Mouse (Mus musculus): ENCODE measurements around the gene Prdm1.

The Prdm1 gene

DNA sequence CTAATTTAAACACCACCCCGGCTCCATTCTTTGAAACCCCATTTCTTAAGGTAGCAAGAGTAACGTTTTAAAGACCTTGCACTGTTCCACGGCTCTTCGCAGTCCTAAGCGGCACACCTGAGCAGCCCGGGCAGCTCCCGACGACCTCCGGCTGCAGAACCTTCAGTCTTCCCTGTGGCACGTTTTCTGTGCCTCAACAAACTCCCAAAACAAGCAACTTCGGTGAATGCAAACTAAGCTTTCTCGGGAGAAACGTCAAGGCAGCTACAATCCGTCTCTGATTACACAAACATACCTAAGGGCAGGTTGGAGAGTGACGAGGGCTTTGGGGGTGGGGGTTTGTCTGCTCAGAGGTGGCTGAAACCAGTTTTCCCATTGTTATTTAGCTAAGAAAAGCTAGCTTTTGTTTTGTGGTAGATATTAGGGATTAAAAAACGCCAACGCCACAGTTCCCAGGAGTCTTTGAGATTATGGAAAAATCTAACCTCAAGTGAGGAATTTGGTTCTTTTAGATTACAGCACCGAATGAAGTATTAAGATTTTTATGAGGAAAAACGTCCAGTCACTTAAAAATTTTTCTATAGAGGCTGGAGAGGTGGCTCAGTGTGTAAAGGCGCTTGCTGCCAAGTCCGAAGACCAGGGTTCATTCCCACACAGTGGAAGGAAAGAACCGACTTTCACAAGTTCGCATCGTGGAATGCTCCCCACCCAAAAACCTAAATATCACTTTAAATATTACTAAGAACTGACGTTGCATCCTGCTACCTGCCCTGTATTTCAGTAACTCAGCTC, at the start of gene Prdm1:
TSS of gene Prdm1 (minus strand) at position 211 of the 792 bp plus-strand sequence.
- no peak for DNase-seq (ENCODE audit: low read depth in 2 of 2, low spot score in 2 of 2)

GRCm38 (mm10) chr10:44565971-44566370, 37.7 kb upstream of the Prdm1 start:
- no peak for DNase-seq (ENCODE audit: low read depth in 2 of 2, low spot score in 2 of 2)

DNA sequence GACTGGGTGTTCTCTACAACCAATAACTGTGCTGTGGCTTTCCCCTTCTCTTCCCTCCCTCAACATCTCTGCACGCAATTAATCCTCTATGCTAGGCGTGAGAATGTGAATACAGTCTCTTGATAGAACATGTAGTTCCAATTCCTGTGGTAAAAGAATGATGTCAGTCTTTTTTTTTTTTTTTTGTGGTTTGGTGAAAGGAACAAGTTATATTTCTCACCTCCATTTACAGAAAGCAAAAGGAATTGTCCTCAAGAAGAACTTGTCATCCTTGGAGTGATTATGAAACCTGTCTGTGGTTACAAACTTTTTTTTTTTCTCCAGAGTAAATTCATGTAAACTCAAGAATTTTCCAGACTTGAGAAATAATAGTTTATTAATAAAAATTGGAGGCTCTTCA, 36.8 kb upstream of the Prdm1 start:
- DNase-seq (ENCODE audit: low read depth in 2 of 2, low spot score in 2 of 2), result no peak

DNA sequence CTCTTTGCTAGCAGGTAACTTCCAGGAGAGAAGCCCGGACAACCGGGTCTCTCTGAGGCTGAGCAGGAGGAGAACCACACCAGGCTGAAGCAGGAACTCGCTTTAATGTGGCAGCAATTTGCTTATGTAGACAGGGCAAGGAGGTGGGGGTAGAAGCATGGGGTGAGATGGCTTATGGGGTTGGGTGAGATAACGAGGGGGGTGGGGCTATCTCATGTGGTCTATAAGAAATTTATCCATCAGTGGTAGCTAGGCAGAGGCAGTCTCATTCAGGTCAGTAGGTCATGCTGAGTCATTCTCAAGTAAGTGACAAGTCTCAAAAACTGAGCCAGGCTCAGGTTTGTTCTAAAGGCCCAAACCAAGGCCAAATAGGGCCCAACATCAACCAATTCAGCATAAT, 28.5 kb upstream of the Prdm1 start:
- DNase-seq (ENCODE audit: low read depth in 2 of 2, low spot score in 2 of 2), result no peak

- DNase-seq (ENCODE audit: low read depth in 2 of 2, low spot score in 2 of 2), result no peak
These were observed 27.0 kb upstream of the Prdm1 start for GRCm38 (mm10) chr10:44555317-44555716.

GRCm38 (mm10) chr10:44553648-44554047, 25.3 kb upstream of the Prdm1 start:
- DNase-seq (ENCODE audit: low read depth in 2 of 2, low spot score in 2 of 2), result no peak

DNA sequence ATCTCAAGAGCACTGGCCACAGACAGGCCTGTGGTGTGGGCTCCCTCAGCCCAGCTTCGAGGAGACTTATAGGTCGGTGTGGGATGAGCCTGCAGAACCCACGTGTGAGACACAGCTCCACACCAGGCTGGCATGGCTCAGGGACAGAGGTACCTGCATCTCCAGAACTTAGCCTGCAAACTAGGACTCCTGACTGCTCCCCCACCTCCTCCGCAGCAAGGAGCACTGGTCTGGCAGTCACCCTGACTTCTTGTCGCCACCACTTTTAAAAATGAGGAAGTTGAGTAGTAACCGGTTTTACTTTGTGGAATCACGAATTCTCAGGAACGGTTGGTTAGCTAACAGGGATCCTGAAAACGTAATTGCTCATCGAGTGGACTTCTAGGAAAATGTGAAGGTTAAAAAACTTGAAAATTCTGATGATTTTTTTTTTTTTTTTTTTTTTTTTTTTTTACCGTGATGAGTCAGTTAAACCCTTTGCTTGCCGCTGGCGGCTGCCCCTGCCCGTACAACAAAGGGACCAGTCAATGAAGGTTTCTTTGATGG, 10.8 kb upstream of the Prdm1 start:
- DNase-seq (ENCODE audit: low read depth in 2 of 2, low spot score in 2 of 2), result no peak

GRCm38 (mm10) chr10:44538137-44538536, 9.8 kb upstream of the Prdm1 start:
- DNase-seq (ENCODE audit: low read depth in 2 of 2, low spot score in 2 of 2), result no peak

- no peak for DNase-seq (ENCODE audit: low read depth in 2 of 2, low spot score in 2 of 2)
These were observed 1.7 kb upstream of the Prdm1 start for GRCm38 (mm10) chr10:44530067-44530360.

DNA sequence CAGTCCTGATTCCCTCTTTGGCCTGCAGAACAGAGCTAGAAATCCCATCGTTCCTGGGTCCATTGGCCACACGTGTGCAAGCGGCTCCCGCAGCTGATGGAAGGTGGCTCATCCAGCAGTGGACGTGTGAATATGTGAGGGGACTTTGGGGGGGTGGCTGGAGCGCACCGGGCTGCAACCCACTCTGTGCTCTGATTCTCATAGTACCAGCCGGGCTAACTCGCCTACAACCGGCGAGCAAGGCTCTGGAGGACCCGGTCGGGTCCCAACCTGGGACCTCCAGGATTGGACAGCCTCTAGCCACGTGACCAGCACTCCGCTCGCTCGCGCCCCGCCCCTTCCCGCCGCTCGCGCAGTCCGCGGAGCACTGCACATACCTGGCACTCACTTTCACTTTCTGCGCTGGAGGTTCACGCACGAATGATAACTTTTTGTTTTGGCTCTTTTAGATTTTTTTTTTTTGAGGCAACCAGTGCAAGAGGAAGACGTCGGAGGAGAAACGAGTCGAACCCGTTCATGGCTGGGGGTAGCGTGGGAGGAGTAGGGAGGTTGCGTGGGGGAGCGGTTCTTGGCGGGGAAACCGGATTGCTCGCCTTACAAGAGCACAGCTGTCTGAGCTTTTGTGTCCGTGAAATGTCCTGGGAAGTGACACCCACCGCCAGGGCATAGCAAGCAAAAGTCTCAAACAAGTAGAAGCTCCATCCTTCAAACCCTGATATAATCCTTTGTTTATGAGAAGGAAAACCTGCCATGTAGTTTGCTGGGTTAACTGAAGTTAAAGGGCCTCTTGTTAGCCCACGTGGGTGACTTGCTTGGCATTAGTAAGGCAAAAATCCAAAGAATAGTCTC, 1.1 kb upstream of the Prdm1 start:
- DNase-seq (ENCODE audit: low read depth in 2 of 2, low spot score in 2 of 2), result peak; percentile 74 to 83

DNA sequence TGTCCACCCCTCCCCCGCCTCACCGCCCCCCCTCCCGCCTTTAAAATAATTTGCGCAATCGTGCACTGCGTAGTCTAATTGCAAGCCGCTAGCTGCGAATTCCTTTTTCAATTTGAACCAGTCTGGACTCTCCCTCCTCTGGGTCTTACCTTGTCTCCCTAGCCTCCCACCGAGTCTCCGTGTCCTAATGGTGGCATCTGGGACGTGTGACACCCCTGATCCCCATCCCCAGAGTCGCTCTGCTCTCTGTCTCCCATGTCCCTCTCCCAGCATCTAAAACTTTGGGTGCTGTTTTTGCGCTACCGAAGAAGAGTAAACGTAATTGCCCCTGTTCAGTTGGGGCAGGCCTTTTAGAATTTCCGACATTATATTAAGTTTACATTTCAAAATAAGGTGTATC, 650 bp downstream of the Prdm1 start:
- DNase-seq (ENCODE audit: low read depth in 2 of 2, low spot score in 2 of 2), result no peak

GRCm38 (mm10) chr10:44526751-44527591, 1.3 kb downstream of the Prdm1 start:
- DNase-seq (ENCODE audit: low read depth in 2 of 2, low spot score in 2 of 2), result peak in 1 of 2 experiments; percentile 16

- DNase-seq (ENCODE audit: low read depth in 2 of 2, low spot score in 2 of 2), result no peak
These were observed 8.1 kb downstream of the Prdm1 start for GRCm38 (mm10) chr10:44520189-44520588.

DNA sequence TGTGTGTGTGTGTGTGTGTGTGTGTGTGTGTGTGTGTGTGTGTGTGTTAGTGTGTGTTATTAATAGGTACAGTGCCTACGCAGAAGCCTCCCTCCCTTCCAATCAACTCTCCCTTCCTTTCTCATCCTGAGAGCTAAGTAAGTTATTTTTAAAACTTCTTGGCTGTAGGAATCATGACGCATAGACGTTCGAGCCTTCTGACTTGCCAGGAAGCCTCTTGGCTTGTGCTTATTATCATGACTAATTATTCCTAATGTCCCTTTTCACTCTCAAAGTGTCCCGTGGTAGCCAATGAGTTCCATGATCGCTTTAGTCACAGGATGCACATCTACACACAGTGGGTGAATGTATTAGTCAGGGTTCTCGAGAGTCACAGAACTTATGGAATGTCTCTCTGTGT, 9.7 kb downstream of the Prdm1 start:
- no peak for DNase-seq (ENCODE audit: low read depth in 2 of 2, low spot score in 2 of 2)

DNA sequence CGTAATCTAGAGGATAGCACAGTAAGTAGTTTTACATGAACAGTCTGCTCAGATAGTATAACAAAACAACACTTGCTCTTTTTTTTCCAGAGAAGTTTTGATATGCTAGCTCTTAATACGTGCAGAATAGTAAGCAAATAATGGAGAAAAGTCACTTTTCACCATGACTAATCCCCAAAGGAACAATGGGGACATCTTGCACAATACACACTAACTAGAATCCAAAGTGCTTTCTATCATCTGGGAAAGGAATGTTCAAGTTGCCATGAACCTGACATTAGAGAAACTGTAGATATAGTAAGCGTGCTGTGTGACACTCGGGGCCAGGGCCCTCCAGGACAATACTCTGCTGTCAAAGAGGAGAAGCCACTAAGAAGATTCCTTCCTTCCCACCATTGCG, 15.2 kb downstream of the Prdm1 start:
- DNase-seq (ENCODE audit: low read depth in 2 of 2, low spot score in 2 of 2), result no peak

DNA sequence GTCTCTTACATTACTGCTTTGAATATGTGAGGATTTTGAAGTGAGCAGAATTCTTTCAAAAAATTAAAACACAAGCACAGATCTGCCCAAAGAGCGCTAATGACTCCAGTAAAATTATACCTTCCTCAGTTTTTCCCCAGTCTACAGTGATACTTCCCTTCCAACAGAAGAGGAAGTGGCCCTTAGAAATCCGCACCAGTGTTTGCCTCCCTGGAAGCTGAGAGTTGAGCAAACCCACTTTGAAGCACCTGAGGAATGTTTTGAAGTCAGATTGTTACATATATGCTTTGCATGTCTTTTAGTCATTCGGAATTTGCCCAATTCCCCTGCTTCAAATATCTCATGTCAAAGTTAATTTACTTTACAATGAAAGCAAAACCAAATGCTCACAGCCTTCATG, 17.3 kb downstream of the Prdm1 start:
- DNase-seq (ENCODE audit: low read depth in 2 of 2, low spot score in 2 of 2), result no peak

GRCm38 (mm10) chr10:44508649-44509048, 19.7 kb downstream of the Prdm1 start:
- no peak for DNase-seq (ENCODE audit: low read depth in 2 of 2, low spot score in 2 of 2)

- no peak for DNase-seq (ENCODE audit: low read depth in 2 of 2, low spot score in 2 of 2)
These were observed 20.3 kb downstream of the Prdm1 start for GRCm38 (mm10) chr10:44507984-44508383.

DNA sequence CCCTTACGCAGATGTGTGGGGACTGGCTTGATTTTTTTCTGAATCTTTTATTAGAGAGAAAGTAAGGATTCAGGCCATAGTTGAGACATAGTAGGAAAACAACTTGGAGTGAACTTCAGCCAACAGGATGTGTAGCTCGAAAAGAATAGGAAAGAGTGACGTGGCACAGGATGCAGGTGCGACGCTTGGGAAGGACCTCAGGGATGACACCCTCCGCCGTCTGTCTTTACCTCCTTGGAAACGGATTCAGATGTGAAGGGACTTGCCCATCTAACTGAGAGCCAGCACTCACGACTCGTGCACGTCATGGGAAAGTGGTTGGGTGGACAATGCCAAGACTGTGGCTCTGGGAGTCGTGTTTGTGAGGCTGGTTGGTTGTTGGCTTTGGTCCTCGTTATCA, 25.4 kb downstream of the Prdm1 start:
- DNase-seq (ENCODE audit: low read depth in 2 of 2, low spot score in 2 of 2), result no peak

DNA sequence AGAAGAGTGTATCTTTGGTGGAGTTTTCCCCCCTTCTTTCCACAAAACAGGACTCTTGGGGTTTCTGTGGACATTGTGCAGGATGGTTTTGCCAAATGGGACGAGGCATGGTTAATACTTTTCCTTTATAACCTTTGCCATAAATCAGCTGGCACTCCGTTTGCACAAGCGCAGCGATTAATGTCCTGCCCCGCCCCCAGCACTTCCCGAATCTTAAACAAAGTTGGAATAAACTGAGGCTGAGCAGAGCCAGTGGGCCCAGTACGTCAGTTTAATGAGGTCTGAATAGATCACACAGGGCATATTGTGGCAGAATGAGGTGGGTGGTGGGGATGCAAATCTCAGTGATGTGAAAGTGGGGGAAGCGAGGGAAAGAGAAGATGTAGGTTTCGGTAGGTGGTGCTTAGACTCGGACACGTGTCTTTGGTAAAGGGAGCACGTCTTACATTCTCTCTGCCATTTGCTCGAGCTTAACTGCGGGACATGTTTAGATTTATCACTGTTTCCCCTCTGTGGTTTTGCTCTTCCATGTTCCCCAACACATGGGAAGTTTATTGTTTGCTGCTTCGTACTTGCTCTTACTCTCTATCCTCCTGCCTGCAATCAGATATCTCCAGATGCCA, 28.3 kb downstream of the Prdm1 start:
- no peak for DNase-seq (ENCODE audit: low read depth in 2 of 2, low spot score in 2 of 2)
